Mouse (Mus musculus) lung, postnatal 14 days (tissue): ENCODE results near the gene Tmem204.

Source experiments
- DNase-seq: peaks from one replicate; pipeline ENCODE4 v3.0.0; 2021

Tmem204 gene

GRCm38 (mm10) chr17:25082887-25083286 lies 504 bp downstream of the Tmem204 start:
- DNase-seq = no peak

GRCm38 (mm10) chr17:25082081-25082847 lies 1.1 kb downstream of the Tmem204 start:
- peak; percentile 70 for DNase-seq

GRCm38 (mm10) chr17:25080960-25081381 lies 2.4 kb downstream of the Tmem204 start:
- DNase-seq = peak; percentile 81

GRCm38 (mm10) chr17:25080210-25080609 lies 3.2 kb downstream of the Tmem204 start:
- DNase-seq = no peak

GRCm38 (mm10) chr17:25077771-25078372 lies 5.5 kb downstream of the Tmem204 start:
- peak; percentile 90 for DNase-seq

GRCm38 (mm10) chr17:25076906-25077305 lies 6.5 kb downstream of the Tmem204 start:
- DNase-seq = no peak

GRCm38 (mm10) chr17:25068690-25069089 lies 14.7 kb downstream of the Tmem204 start:
- DNase-seq = no peak

GRCm38 (mm10) chr17:25067442-25067851 lies 15.9 kb downstream of the Tmem204 start:
- DNase-seq = peak; percentile 62

GRCm38 (mm10) chr17:25066595-25066994 lies 16.8 kb downstream of the Tmem204 start:
- no peak for DNase-seq

GRCm38 (mm10) chr17:25065189-25065588 lies 18.2 kb downstream of the Tmem204 start:
- no peak for DNase-seq

GRCm38 (mm10) chr17:25064351-25064750 lies 19.0 kb downstream of the Tmem204 start:
- peak; percentile 76 for DNase-seq

- no peak for DNase-seq
Measured at GRCm38 (mm10) chr17:25063872-25064271, 19.5 kb downstream of the Tmem204 start.

- no peak for DNase-seq
Measured at GRCm38 (mm10) chr17:25063261-25063660, 20.1 kb downstream of the Tmem204 start.

GRCm38 (mm10) chr17:25057041-25057440 lies 26.4 kb downstream of the Tmem204 start:
- no peak for DNase-seq

GRCm38 (mm10) chr17:25053274-25053673 lies 30.1 kb downstream of the Tmem204 start:
- no peak for DNase-seq

GRCm38 (mm10) chr17:25047143-25047542 lies 36.2 kb downstream of the Tmem204 start:
- no peak for DNase-seq

- DNase-seq = no peak
Measured at GRCm38 (mm10) chr17:25045281-25045680, 38.1 kb downstream of the Tmem204 start.

GRCm38 (mm10) chr17:25044879-25045278 lies 38.5 kb downstream of the Tmem204 start:
- no peak for DNase-seq

GRCm38 (mm10) chr17:25036183-25036582 lies 47.2 kb downstream of the Tmem204 start:
- DNase-seq = peak; percentile 15

GRCm38 (mm10) chr17:25016292-25017132 lies 66.9 kb downstream of the Tmem204 start:
- DNase-seq = peak; percentile 77

- peak; percentile 98 for DNase-seq
Measured at GRCm38 (mm10) chr17:25015655-25016291, 67.6 kb downstream of the Tmem204 start, which contains the start of the genes Cramp1l and Ift140. TSS of gene Cramp1l (minus strand) at chr17:25015788. TSS of gene Ift140 (plus strand) at chr17:25016085.

- DNase-seq = peak; percentile 33
Measured at GRCm38 (mm10) chr17:25014841-25015570, 68.4 kb downstream of the Tmem204 start.
